Mouse (Mus musculus): ENCODE measurements at regions not wholly inside any gene's neighbourhood (a gene's known extent, or its start where the extent isn't known, plus 50 kb on each side); places are given as distances from the start of the nearest gene placed in this dataset.
A peak's percentile ranks its signal among the peaks of the same experiment; 100 is the strongest.

GRCm38 (mm10) chr10:26492856-26493484 lies 117.2 kb upstream of the L3mbtl3 start:
- ATAC-seq (ENCODE audit: insufficient read depth), result no peak
- no peaks in the 10 kb centered on the region for H3K27me3 ChIP-seq (ENCODE audit: control insufficient read depth, insufficient read depth, low read length)
- no peak overlapping the region for H3K27ac ChIP-seq
- no peaks in the 10 kb centered on the region for H3K4me1 ChIP-seq (replicated peaks; ENCODE audit: control insufficient read depth in 2 of 2, insufficient read depth in 2 of 2, low read length in 1 of 2)
- no peaks in the 10 kb centered on the region for H3K9me3 ChIP-seq (ENCODE audit: control insufficient read depth, low read length)
- WGBS (ENCODE audit: insufficient replicate concordance), result 68% methylated on average over 13 of the region's 13 CpGs
- H3K9ac ChIP-seq (replicated peaks), result no peak overlapping the region
- no peak overlapping the region for H3K4me2 ChIP-seq (ENCODE audit: low read depth)
- DNase-seq (ENCODE audit: low read depth in 3 of 3, low spot score in 3 of 3), result no peak
- no peaks in the 10 kb centered on the region for H3K36me3 ChIP-seq (replicated peaks; ENCODE audit: control insufficient read depth, insufficient read depth, low read depth)
- H3K4me3 ChIP-seq (ENCODE audit: insufficient read depth in 1 of 2, low read depth in 2 of 2, low read length in 2 of 2), result no peak overlapping the region
- TF ChIP-seq EP300 (IDR thresholded peaks at IDR 0.05; ENCODE audit: low read depth) (no peak), CTCF (IDR thresholded peaks at IDR 0.05; ENCODE audit: low read depth) (no peak)

- no peak for DNase-seq (ENCODE audit: low read depth in 3 of 3, low spot score in 3 of 3)
- WGBS (ENCODE audit: insufficient replicate concordance), result 80% methylated on average over 2 of the region's 2 CpGs
- Histone ChIP-seq H3K36me3 (replicated peaks; ENCODE audit: control insufficient read depth, insufficient read depth, low read depth) (no peaks in the 10 kb centered on the region), H3K27me3 (ENCODE audit: control insufficient read depth, insufficient read depth, low read length) (no peaks in the 10 kb centered on the region), H3K27ac (no peak overlapping the region), H3K4me1 (replicated peaks; ENCODE audit: control insufficient read depth in 2 of 2, insufficient read depth in 2 of 2, low read length in 1 of 2) (no peaks in the 10 kb centered on the region), H3K4me2 (ENCODE audit: low read depth) (no peak overlapping the region), H3K9ac (replicated peaks) (no peak overlapping the region), H3K9me3 (ENCODE audit: control insufficient read depth, low read length) (no peaks in the 10 kb centered on the region), H3K4me3 (ENCODE audit: insufficient read depth in 1 of 2, low read depth in 2 of 2, low read length in 2 of 2) (no peak overlapping the region)
- TF ChIP-seq EP300 (IDR thresholded peaks at IDR 0.05; ENCODE audit: low read depth), result no peak
- TF ChIP-seq CTCF (IDR thresholded peaks at IDR 0.05; ENCODE audit: low read depth), result no peak
- no peak for ATAC-seq (ENCODE audit: insufficient read depth)
Measured at GRCm38 (mm10) chr10:26493801-26494200, 118.0 kb upstream of the L3mbtl3 start.

DNA sequence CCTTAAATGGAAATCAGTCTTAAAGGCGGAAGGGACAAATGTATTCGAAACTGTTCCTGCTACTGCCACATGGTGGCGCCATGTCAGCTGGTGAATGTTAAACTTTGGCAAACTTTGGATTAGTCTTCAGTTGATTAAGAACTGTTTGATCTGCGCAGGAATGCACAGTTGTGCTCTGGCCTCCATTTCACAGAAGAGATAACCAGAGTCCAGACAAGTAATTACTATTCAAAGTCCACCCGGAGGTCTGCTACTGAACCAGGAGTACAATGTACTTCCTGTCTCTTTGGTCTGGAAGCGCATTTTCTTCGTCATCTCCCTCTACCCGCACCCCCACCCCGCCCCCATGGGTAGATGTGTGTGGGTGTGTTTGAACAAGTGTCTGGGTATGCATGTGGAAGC lies 118.6 kb upstream of the L3mbtl3 start:
- no peak overlapping the region for H3K4me3 ChIP-seq (ENCODE audit: insufficient read depth in 1 of 2, low read depth in 2 of 2, low read length in 2 of 2)
- peak overlapping the region; percentile 1; the same call in 1 of the 2 replicates for H3K4me2 ChIP-seq (ENCODE audit: low read depth)
- H3K9me3 ChIP-seq (ENCODE audit: control insufficient read depth, low read length), result no peaks in the 10 kb centered on the region
- ATAC-seq (ENCODE audit: insufficient read depth) (no peak), DNase-seq (ENCODE audit: low read depth in 3 of 3, low spot score in 3 of 3) (peak; percentile 4 to 10 (median 5))
- no peaks in the 10 kb centered on the region for H3K4me1 ChIP-seq (replicated peaks; ENCODE audit: control insufficient read depth in 2 of 2, insufficient read depth in 2 of 2, low read length in 1 of 2)
- H3K27me3 ChIP-seq (ENCODE audit: control insufficient read depth, insufficient read depth, low read length), result no peaks in the 10 kb centered on the region
- H3K27ac ChIP-seq, result no peak overlapping the region
- peak; percentile 65 for TF ChIP-seq CTCF (IDR thresholded peaks at IDR 0.05; ENCODE audit: low read depth)
- TF ChIP-seq EP300 (IDR thresholded peaks at IDR 0.05; ENCODE audit: low read depth), result no peak
- no peaks in the 10 kb centered on the region for H3K36me3 ChIP-seq (replicated peaks; ENCODE audit: control insufficient read depth, insufficient read depth, low read depth)
- WGBS (ENCODE audit: insufficient replicate concordance), result 37% methylated on average over 9 of the region's 9 CpGs
- H3K9ac ChIP-seq (replicated peaks), result no peak overlapping the region

- 68% methylated on average over 12 of the region's 12 CpGs for WGBS (ENCODE audit: insufficient replicate concordance)
- H3K27me3 ChIP-seq (ENCODE audit: control insufficient read depth, insufficient read depth, low read length), result no peaks in the 10 kb centered on the region
- H3K9ac ChIP-seq (replicated peaks), result no peak overlapping the region
- no peaks in the 10 kb centered on the region for H3K4me1 ChIP-seq (replicated peaks; ENCODE audit: control insufficient read depth in 2 of 2, insufficient read depth in 2 of 2, low read length in 1 of 2)
- no peak for TF ChIP-seq CTCF (IDR thresholded peaks at IDR 0.05; ENCODE audit: low read depth)
- no peak overlapping the region for H3K4me2 ChIP-seq (ENCODE audit: low read depth)
- no peak for ATAC-seq (ENCODE audit: insufficient read depth)
- no peaks in the 10 kb centered on the region for H3K36me3 ChIP-seq (replicated peaks; ENCODE audit: control insufficient read depth, insufficient read depth, low read depth)
- H3K4me3 ChIP-seq (ENCODE audit: insufficient read depth in 1 of 2, low read depth in 2 of 2, low read length in 2 of 2), result no peak overlapping the region
- no peak overlapping the region for H3K27ac ChIP-seq
- no peak for DNase-seq (ENCODE audit: low read depth in 3 of 3, low spot score in 3 of 3)
- H3K9me3 ChIP-seq (ENCODE audit: control insufficient read depth, low read length), result no peaks in the 10 kb centered on the region
Measured at GRCm38 (mm10) chr10:26500265-26500935, 124.6 kb upstream of the L3mbtl3 start.

- Histone ChIP-seq H3K4me1 (replicated peaks; ENCODE audit: control insufficient read depth in 2 of 2, insufficient read depth in 2 of 2, low read length in 1 of 2) (0 out of 4 replicates have a peak, but pooled peaks cover 0 to 2% of the 10 kb centered on the region in 2 experiments), H3K27ac (no peak overlapping the region), H3K4me3 (ENCODE audit: insufficient read depth in 1 of 2, low read depth in 2 of 2, low read length in 2 of 2) (no peak overlapping the region), H3K36me3 (replicated peaks; ENCODE audit: control insufficient read depth, insufficient read depth, low read depth) (no peaks in the 10 kb centered on the region), H3K27me3 (ENCODE audit: control insufficient read depth, insufficient read depth, low read length) (no peaks in the 10 kb centered on the region), H3K9me3 (ENCODE audit: control insufficient read depth, low read length) (no peaks in the 10 kb centered on the region), H3K9ac (replicated peaks) (no peak overlapping the region), H3K4me2 (ENCODE audit: low read depth) (no peak overlapping the region)
- no peak for DNase-seq (ENCODE audit: low read depth in 3 of 3, low spot score in 3 of 3)
- 23% methylated on average over 6 of the region's 6 CpGs for WGBS (ENCODE audit: insufficient replicate concordance)
- TF ChIP-seq CTCF (IDR thresholded peaks at IDR 0.05; ENCODE audit: low read depth) (no peak), EP300 (IDR thresholded peaks at IDR 0.05; ENCODE audit: low read depth) (no peak)
- ATAC-seq (ENCODE audit: insufficient read depth), result no peak
Measured at GRCm38 (mm10) chr10:26520879-26521278, 145.1 kb upstream of the L3mbtl3 start.

All from liver, embryonic 14.5 days (tissue).